Mouse (Mus musculus) heart, postnatal 14 days (tissue): ENCODE measurements at regions not wholly inside any gene's neighbourhood (a gene's known extent, or its start where the extent isn't known, plus 50 kb on each side); places are given as distances from the start of the nearest gene placed in this dataset.

ENCODE experiments used
- DNase-seq, 2 experiments: peaks; one replicate each; pipeline ENCODE4 v3.0.0; 2021 to 2022
- intact Hi-C: fragments of 180-260 bp; cut with DNase I; formaldehyde crosslinking; loops from one replicate; pipeline ENCODE4 v1.15.1; 2025

GRCm38 (mm10) chr2:180404168-180404567 is 51.9 kb upstream of the Slco4a1 start:
- intact Hi-C loops: no loop called here

DNA sequence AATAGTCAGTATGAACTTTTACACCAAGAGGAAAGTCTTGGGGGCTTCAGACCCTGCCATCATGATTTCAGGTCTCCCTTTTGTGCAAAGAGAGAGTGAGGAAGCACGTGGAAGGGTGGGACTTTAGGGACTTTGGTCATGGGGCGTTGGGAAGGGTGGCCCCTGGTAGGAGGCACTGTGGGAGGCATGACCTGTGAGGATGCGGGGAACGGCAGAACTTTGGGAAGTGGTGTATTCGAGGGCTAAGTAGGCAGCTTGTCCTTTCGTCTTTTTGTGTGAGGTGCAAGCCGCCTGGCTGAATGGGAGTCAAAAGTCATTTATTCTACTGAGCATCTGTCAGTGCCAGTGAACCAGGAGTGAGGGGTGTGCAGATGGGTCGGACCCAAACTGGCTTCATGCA is 52.4 kb upstream of the Slco4a1 start:
- DNase-seq: no peak
- intact Hi-C loops: no loop called here

More at GRCm38 (mm10) chr2:180404168-180404567, 51.9 kb upstream of the Slco4a1 start:
- DNase-seq: no peak

DNA sequence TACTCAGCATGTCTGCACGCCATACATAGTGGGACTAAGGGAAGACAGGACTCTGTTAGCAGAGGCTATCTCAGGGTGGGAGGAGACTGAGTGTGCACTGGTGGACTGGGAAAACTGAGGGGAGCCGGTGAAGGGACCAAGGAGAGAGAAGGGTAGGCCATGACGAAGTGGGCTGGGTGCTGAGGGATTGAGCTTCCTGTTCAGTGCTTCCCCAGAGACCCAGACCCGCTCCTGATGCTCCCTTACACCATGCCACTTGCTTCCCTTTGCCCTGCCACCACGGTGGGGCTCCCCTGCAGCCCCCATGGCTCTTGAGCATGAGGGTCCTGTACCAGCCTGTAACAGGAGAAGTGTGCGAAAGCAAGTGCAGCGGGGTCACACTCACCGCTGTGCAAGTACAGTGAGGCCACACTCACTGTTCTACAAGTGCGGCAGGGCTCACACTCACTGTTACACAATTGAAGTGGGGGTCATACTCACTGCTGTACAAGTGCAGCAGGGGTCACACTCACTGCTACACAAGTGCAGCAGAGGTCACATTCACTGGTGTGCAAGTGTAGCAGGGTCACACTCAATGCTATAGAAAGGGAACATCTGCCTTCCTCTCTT is 53.1 kb upstream of the Slco4a1 start:
- intact Hi-C loops: no loop called here
- no peak for DNase-seq

DNA sequence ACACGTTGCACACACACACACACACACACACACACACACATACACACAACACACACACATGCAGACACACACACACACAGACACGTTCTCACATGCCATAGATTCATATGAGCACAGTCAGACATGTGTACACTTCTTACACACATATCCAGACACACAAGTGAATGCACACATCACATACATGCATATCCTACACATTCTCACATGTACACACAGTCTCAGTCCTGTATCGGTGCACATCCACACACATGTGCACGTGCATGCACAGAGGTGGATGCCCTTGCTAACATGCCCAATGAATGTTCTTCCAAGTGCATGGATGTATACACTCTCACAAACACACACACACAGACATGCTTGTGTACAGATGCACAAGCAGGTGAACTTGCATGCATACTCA is 53.6 kb upstream of the Slco4a1 start:
- DNase-seq: no peak
- intact Hi-C loops: no loop called here

DNA sequence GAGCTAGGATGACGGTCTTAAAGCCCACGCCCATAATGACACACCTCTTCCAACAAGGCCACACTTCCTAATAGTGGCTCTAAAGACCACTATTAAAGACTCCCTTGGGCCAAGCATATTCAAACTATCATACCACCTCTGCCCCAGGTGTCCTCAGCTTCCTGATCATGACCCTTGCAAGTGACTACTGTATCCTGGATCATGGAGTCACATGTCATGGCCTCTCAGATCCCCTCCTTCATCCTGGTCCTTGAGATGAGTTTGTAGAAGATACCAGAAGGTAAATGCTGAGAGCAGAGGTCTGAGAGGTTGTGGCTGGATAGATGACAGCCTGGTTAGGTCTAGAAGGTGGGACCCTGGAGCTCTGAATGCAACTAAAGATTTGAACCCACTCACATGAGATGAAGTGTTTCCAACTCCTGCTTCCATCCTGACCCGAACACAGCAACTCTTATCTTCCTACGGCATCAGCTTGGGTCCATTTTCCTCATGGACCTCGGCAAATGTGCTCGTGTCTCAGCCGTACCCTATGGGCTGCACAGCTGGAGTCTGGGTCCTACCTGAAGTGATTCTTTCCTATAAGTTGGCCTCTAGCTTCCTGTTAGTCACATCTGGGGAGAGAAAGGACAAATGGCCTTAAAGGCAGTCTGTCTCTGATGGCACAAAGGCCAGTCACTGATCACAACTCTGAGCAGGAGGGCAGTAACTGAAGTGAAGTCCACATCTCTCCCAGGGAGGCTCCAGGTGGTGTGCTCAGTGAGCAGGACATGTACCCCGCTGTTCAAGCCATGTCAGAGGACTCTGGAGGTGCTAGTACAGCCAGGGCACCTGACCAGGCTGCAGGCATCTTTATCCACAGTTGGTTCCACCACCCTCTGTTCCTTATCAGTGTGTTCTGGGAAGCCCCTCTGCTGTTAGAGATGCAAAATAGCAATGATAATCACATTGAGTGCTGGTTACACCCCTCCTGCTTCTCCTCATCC is 54.3 kb upstream of the Slco4a1 start:
- peak in 1 of 2 experiments; percentile 29 for DNase-seq
- intact Hi-C loops: no loop called here

- intact Hi-C loops: no loop called here
- DNase-seq: peak in 1 of 2 experiments; percentile 37
Measured at GRCm38 (mm10) chr2:180400514-180401019, 55.5 kb upstream of the Slco4a1 start.

DNA sequence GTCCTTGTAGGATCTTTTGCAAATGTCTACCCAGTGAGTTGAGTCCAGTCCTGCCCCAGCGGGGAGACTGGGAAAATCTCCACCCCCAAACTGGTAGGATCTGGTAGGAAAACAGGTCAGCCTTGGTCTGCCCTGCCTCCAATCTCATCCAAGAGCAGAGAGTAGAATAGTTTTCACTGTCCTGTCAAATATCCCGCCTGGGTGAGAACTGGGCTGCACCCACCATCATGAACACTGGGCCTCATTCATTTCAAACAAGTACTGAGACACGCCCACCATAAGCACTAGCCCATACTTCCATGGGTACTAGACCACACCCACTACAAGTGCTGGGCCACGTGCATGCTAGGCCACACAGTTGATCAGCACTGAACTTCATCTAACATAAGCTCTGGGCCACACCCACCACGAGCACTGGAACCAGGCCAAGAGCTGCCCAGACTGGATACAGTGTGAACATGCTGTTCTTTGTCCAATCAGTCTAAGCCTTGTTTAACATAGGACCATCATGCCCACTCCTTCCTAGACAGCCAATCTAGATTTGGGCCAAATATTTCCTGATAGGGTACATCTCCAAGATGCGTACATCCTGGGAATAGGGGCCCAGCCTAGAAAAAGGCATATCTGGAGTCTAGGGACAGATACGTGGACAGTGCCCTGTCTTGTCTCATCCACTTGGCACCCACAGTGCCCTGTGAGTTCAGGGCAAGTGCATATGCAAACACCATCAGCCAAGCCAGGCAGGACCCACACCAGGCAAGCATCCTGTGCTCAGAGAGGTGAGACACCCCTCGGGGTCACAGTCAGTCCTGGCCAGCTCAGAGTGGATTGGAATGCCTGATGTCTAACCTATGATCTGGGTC is 56.2 kb upstream of the Slco4a1 start:
- peak; percentile 67 to 79 for DNase-seq
- intact Hi-C loops: no loop called here

DNA sequence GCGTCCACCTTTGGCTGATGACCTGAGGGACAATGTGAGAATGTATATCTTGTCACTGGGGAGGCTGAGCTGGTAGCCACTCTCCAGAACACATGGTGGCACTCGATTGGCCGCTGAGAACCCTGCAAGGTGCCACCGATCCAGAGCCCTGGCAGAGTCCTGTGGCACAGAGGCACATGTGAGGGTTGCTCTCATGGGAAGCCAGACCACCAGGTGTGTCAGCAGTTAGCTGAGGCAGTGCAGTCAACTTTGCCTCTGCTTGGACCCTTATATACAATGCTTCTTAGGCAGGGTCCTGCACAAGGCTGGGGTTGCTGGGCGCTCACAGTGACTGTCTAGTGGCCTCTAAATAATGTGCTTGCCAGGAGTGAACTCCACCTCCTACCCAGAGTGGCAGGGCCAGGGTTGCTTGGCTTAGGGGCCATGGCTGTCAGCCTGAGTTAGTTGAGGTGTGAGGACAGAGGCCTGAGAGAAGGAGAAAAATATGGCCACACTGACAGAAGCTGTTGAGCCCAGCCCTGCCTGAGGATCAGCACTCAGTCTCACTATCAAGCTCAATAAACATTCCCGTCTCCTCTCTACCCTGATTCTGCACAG is 57.1 kb upstream of the Slco4a1 start:
- intact Hi-C loops: no loop called here
- peak in 1 of 2 experiments; percentile 68 for DNase-seq

GRCm38 (mm10) chr2:180398481-180398754 is 57.6 kb upstream of the Slco4a1 start:
- intact Hi-C loops: no loop called here
- peak in 1 of 2 experiments; percentile 43 for DNase-seq

DNA sequence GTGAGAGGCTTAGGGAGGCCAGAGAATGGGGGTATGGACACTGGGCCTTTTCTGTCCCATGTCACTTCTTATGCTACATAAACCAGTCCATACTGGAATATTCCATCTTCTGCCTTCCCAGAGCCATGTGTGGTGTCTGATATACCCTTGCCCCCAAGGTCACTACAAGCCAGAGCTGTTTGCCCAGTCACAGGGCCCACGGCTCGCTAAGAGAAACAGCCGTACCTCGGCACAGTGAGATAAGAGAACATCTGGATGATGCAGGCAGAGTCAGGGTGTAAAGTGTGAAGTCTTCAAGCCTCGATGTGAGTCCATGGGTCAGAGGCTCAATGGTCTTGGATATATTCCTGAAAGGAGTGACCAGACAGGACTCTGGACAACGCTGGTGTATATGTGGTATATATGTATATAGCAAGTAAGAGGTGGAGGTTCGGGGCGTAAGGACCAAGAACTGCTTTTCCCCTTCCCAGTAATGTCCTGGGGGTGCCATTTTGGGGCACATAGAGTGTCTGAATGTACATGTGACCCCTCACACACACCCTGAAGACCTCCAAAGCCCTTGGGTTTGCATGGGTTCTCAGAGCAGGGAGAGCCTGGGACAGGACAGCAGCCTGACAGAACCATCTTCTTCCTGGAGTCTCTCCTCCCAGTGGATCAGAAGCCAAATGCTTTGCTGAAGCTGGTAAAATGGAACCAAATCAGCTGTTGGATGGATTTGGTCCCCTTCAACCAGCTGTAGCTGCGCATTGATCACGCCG is 58.1 kb upstream of the Slco4a1 start:
- peak in 1 of 2 experiments; percentile 64 for DNase-seq
- intact Hi-C loops: no loop called here

DNA sequence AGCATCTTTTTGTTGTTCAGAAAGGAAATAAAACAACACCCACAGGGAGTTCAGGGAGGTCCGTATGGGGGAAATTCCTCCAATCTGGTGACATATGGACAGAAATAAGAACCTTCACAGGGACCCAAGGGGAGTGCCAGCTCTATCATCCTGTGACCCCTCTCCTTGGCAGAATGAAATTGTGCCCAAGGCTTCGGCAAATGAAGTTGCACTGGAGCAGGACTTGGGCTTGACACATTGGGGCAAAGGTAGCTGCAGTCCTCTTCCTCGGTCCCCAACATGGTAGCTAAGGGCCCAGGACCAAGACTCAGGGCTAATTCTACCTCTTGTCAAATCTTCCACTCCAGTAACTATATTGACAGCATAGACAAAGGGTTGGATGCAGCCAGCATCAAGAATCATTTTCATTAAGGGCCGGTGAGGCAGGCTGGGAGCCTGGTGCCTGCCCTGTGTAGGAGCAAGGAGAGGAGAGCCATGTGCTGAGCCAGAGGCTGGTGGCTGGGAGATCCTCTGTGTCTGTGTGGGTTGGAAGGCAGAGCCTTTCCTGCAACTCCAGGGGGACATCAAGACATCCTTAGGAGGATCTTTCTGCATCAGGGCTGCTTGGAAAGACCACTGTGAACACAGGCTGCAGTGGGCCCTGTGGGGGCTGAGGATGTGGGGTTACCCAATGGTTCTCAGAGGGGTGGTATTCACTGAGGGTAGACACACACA is 59.2 kb upstream of the Slco4a1 start:
- peak in 1 of 2 experiments; percentile 60 for DNase-seq
- intact Hi-C loops: no loop called here

DNA sequence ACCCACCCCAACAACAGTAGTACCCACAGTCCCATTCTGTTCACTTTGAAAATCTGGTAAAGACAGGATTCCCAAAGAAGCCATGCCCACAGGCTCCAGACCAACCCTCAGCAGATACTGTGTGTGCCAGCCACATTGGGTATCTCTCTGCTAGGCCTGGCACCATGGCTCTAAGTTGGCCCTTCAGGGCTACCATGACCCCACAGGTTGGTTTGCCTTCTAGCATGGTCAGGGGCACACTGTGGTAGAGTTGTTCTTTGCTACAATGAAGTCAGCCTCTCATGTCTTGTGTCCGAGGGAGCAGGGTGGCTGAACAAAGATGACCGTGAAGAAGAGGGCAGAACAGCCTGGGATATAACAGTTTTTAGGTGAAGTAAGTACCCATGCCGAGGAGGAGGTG is 59.8 kb upstream of the Slco4a1 start:
- no peak for DNase-seq
- intact Hi-C loops: no loop called here

- DNase-seq: peak in 1 of 2 experiments; percentile 30
Measured at GRCm38 (mm10) chr2:180395279-180396034, 60.6 kb upstream of the Slco4a1 start.

DNA sequence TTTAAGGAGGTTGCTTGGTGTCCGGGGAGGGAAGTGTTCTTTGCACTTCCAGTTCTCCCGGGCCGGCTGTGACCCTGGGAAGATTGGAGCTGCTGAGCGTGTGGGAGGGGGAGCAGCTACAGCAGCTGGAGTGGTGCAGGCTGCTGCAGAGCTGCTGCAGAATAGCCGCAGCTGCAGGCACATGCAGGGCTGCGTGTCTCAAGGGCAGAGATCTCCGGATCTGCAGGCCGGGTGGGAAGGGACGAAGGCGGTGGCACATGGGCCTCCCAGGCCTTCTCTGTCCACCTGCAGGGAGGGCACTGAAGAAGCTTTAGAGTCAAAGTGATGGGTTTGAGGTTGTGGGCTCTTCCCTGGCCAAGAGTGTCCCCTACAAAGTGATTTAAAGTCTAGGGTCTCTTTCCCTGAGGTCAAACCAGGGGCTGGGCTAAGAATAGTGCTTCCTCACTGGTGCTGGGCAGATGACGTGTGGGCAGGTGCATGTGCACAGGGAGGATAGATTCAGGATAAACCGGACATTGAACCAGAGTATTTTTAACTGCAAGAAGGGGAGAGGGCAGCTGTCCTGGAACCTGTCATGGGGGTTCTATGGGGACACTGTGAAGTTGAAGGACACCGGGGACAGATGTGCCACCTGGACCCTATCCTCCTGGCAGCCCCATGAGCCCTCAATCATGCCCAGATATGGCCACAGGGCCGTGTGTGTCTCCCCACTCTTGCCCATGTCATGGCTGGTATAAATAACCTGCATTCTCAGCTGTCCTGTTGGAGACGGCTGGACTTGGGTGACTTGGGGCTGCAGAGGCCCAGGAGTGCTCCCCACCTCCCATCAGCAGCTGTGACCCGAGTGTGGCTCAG is 58.6 kb upstream of the Gata5 start:
- intact Hi-C loops: no loop called here
- peak; percentile 40 to 65 for DNase-seq

More at GRCm38 (mm10) chr2:180395279-180396034, 60.6 kb upstream of the Slco4a1 start:
- intact Hi-C loops: no loop called here

GRCm38 (mm10) chr2:180392298-180392697 is 57.8 kb upstream of the Gata5 start:
- DNase-seq: peak in 1 of 2 experiments; percentile 31
- intact Hi-C loops: no loop called here

- DNase-seq: no peak
- intact Hi-C loops: no loop called here
Measured at GRCm38 (mm10) chr2:180391349-180391748, 56.9 kb upstream of the Gata5 start.
